Mouse (Mus musculus): ENCODE measurements around the gene Slc8a1.

GRCm38 (mm10) chr17:81523943-81524342 is 214.2 kb downstream of the Slc8a1 start:
- no peak for TF ChIP-seq POLR2A (IDR thresholded peaks at IDR 0.05; ENCODE audit: borderline replicate concordance, control insufficient read depth, low read depth, low read length)
- no peak for TF ChIP-seq CTCF (IDR thresholded peaks at IDR 0.05; ENCODE audit: control insufficient read depth, insufficient read depth, low read length)

Data from bone marrow, adult 2 months (tissue).